Mouse (Mus musculus): Measurements from ENCODE around the gene St6gal1.

DNA sequence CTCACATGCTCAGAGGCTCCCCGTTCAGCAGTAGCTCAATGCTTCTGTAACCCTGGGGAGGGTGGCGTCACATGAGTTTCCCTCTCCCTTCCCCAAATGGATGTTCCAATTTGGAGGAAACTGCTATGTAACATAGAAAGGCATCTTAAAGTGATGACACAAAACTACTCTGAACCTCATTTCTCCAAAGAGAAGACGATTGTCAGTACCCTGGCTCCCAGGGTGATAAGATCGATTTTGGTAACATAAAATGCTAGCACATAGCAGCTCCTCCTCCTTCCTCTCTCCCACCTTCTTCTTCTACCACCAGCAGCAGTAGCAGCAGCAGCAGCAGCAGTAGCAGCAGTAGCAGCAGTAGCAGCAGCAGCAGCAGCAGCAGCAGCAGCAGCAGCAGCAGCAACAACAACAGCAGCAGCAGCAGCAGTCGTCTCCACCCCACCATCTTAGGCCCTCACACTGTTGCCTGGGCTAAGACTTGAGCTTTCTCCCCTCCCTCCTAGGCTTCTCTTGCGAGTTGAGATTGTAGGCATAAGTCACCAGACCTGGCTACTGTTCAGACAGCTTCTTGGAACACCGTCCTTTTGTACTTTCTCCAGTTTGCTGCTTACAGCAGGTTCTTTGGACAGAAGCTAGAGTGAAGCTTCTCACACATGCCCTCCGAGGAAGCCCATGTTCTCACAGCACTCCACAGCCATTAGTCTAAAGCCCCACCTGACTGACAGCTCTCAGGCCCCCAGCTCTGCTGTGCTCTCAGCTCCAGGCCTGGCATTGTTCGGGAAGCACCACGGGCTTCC is 81.5 kb downstream of the St6gal1 start:
- TF ChIP-seq CTCF (IDR thresholded peaks at IDR 0.05; ENCODE audit: low read depth, low read length) (no peak), POLR2A (IDR thresholded peaks at IDR 0.05; ENCODE audit: borderline replicate concordance, low read depth, low read length) (no peak)

Data from bone marrow macrophage, adult 2 months (primary cell).